Comparison of ENCODE assay signal across 24 mouse cellular contexts in genomic region chr4:132305276-132305675, GRCm38 (mm10). TPM values are rescaled to one million over a fixed set of nuclear protein-coding genes. Genes with fewer than 3 reads are reported as not detected.
A peak's percentile ranks its signal among the peaks of the same experiment; 100 is the strongest.
DNase-seq lines count a peak whose midpoint lies in the region; ATAC-seq and TF ChIP-seq lines count a peak whose summit lies in the region.
"Had no signal": no experiment of that assay in that cellular context is flagged by ENCODE, and none has a peak within 500 bp of the region (broad histone marks: within the 10 kb centered on the region; RNA-seq: fewer than 3 reads in every experiment).

No protein-coding gene starts in this region.

- no peaks in the 10 kb centered on the region for H3K27me3 ChIP-seq in intestine, postnatal 0 days (replicated peaks; ENCODE audit: control insufficient read depth, insufficient read depth, low read length)
- no peaks in the 10 kb centered on the region for H3K27me3 ChIP-seq in neural tube, embryonic 15.5 days (replicated peaks)
- H3K27me3 ChIP-seq: embryonic facial prominence, embryonic 15.5 days; hindbrain, embryonic 15.5 days; limb, embryonic 13.5 days had no signal

- no peaks in the 10 kb centered on the region for H3K4me1 ChIP-seq in intestine, postnatal 0 days (replicated peaks; ENCODE audit: control insufficient read depth, insufficient read depth, low read length)
- H3K4me1 ChIP-seq in neural tube, embryonic 15.5 days, result peaks cover 20% of the 10 kb centered on the region

- TF ChIP-seq CTCF in intestine, postnatal 0 days (IDR thresholded peaks at IDR 0.05; ENCODE audit: low read depth), result no peak

- no peaks in the 10 kb centered on the region for H3K9me3 ChIP-seq in intestine, postnatal 0 days (ENCODE audit: control insufficient read depth)
- no peaks in the 10 kb centered on the region for H3K9me3 ChIP-seq in neural tube, embryonic 15.5 days (replicated peaks)
- H3K9me3 ChIP-seq: embryonic facial prominence, embryonic 15.5 days; hindbrain, embryonic 15.5 days; limb, embryonic 13.5 days had no signal

- H3K4me2 ChIP-seq in intestine, postnatal 0 days (replicated peaks; ENCODE audit: low read depth), result no peak overlapping the region
- no peak overlapping the region for H3K4me2 ChIP-seq in neural tube, embryonic 15.5 days
- H3K4me2 ChIP-seq: embryonic facial prominence, embryonic 15.5 days; heart, embryonic 11.5 days; hindbrain, embryonic 15.5 days; limb, embryonic 13.5 days; midbrain, embryonic 11.5 days had no signal

- H3K4me3 ChIP-seq in intestine, postnatal 0 days (ENCODE audit: low read depth, low read length), result no peak overlapping the region
- H3K4me3 ChIP-seq in neural tube, embryonic 15.5 days (replicated peaks), result no peak overlapping the region
- H3K4me3 ChIP-seq: embryonic facial prominence, embryonic 15.5 days; hindbrain, embryonic 15.5 days; limb, embryonic 13.5 days had no signal

- H3K9ac ChIP-seq in intestine, postnatal 0 days (ENCODE audit: low read depth, low read length), result no peak overlapping the region
- no peak overlapping the region for H3K9ac ChIP-seq in neural tube, embryonic 15.5 days (replicated peaks)
- H3K9ac ChIP-seq: embryonic facial prominence, embryonic 15.5 days; hindbrain, embryonic 15.5 days had no signal

- ATAC-seq in intestine, postnatal 0 days, result peak; percentile 65
- ATAC-seq in neural tube, embryonic 15.5 days (ENCODE audit: low FRiP score), result no peak
- ATAC-seq: forebrain, embryonic 14.5 days had no signal

- peaks cover under 1% of the 10 kb centered on the region; the same call in 1 of the 2 replicates for H3K36me3 ChIP-seq in intestine, postnatal 0 days (ENCODE audit: control insufficient read depth, insufficient read depth)
- H3K36me3 ChIP-seq in neural tube, embryonic 15.5 days, result peaks cover 3% of the 10 kb centered on the region

- peak; percentile 62 for DNase-seq in kidney, adult 18-20 months
- DNase-seq in kidney, postnatal 4 days, result no peak
- peak; percentile 36 for DNase-seq in CD4-positive helper T cell, adult 2 months (ENCODE audit: low read depth, low spot score)
- DNase-seq in kidney, postnatal 36 days, result peak; percentile 70 to 71
- no peak for DNase-seq in left cerebral cortex, adult 18-20 months (ENCODE audit: low spot score in 2 of 2)
- DNase-seq in left cerebral cortex, adult 11 months (ENCODE audit: low spot score), result no peak
- DNase-seq: adrenal gland, postnatal 36 days; B cell, adult 2 months; cerebellum, adult 9-10 months; lung, adult 18-20 months; lung, postnatal 10 days; thymus, adult 18-20 months; thymus, postnatal 4 days had no signal

- WGBS in intestine, postnatal 0 days, result 54% methylated on average over 8 of the region's 8 CpGs
- WGBS in neural tube, embryonic 15.5 days, result 89% methylated on average over 8 of the region's 8 CpGs

- H3K27ac ChIP-seq in intestine, postnatal 0 days (ENCODE audit: low read depth, low read length), result peak overlapping the region; percentile 65
- H3K27ac ChIP-seq in neural tube, embryonic 15.5 days (replicated peaks), result no peak overlapping the region
- H3K27ac ChIP-seq: embryonic facial prominence, embryonic 15.5 days; hindbrain, embryonic 15.5 days; limb, embryonic 13.5 days had no signal

RNA-seq across cellular contexts. Expression of gene Rab42, which starts 2.1 kb away (rescaled TPM):
- polyA plus RNA-seq in intestine, postnatal 0 days (2015; fragmentation: Nextera tagmentation; extraction: Ambion mirVana), result 48.2 and 48.3 TPM in 2 replicates
- total RNA-seq in left cerebral cortex, adult 18-20 months (2021), result 1 to 10 TPM; 1.9 to 2.7 TPM
- 3.4 and 3.5 TPM in 2 replicates for polyA plus RNA-seq in neural tube, embryonic 15.5 days (2015; fragmentation: Nextera tagmentation; extraction: Ambion mirVana)
- total RNA-seq: common myeloid progenitor, adult 5-6 weeks; hematopoietic stem cell, adult 5-6 weeks; neutrophil, adult 5-6 weeks had no signal

RNA-seq across cellular contexts. Expression of gene Trnau1ap, which starts 24.1 kb away (rescaled TPM):
- 80.1 and 84.1 TPM in 2 replicates for polyA plus RNA-seq in intestine, postnatal 0 days (2015; fragmentation: Nextera tagmentation; extraction: Ambion mirVana)
- total RNA-seq in left cerebral cortex, adult 18-20 months (2021), result 10 to 100 TPM; 24.3 to 26.2 TPM
- 69.9 and 70.3 TPM in 2 replicates for polyA plus RNA-seq in neural tube, embryonic 15.5 days (2015; fragmentation: Nextera tagmentation; extraction: Ambion mirVana)

RNA-seq across cellular contexts. Expression of gene Taf12, which starts 31.1 kb away (rescaled TPM):
- polyA plus RNA-seq in intestine, postnatal 0 days (2015; fragmentation: Nextera tagmentation; extraction: Ambion mirVana), result 43.2 and 47.5 TPM in 2 replicates
- total RNA-seq in left cerebral cortex, adult 18-20 months (2021), result 10 to 100 TPM; 23.1 to 24.5 TPM
- 36.5 and 43.6 TPM in 2 replicates for polyA plus RNA-seq in neural tube, embryonic 15.5 days (2015; fragmentation: Nextera tagmentation; extraction: Ambion mirVana)

RNA-seq across cellular contexts. Expression of gene Gmeb1, which starts 43.9 kb away (rescaled TPM):
- 8.9 and 9.6 TPM in 2 replicates for polyA plus RNA-seq in intestine, postnatal 0 days (2015; fragmentation: Nextera tagmentation; extraction: Ambion mirVana)
- total RNA-seq in left cerebral cortex, adult 18-20 months (2021), result 10 to 100 TPM; 22.1 to 22.8 TPM
- polyA plus RNA-seq in neural tube, embryonic 15.5 days (2015; fragmentation: Nextera tagmentation; extraction: Ambion mirVana), result 37.7 and 39.0 TPM in 2 replicates

RNA-seq across cellular contexts. Expression of gene Rcc1, which starts 48.1 kb away (rescaled TPM):
- 47.4 and 48.7 TPM in 2 replicates for polyA plus RNA-seq in intestine, postnatal 0 days (2015; fragmentation: Nextera tagmentation; extraction: Ambion mirVana)
- 10 to 100 TPM; 11.6 to 13.2 TPM for total RNA-seq in left cerebral cortex, adult 18-20 months (2021)
- polyA plus RNA-seq in neural tube, embryonic 15.5 days (2015; fragmentation: Nextera tagmentation; extraction: Ambion mirVana), result 28.2 and 45.5 TPM in 2 replicates

Comparison
In these comparisons a context has a peak if more than half of its experiments do, and no peak if none do; other contexts are left out.
1. DNase-seq: peak in kidney, adult 18-20 months (single experiment), CD4-positive helper T cell, adult 2 months (single experiment) and kidney, postnatal 36 days (2 of 2); none in kidney, postnatal 4 days (0 of 2), left cerebral cortex, adult 18-20 months (0 of 2) and left cerebral cortex, adult 11 months (single experiment).
2. RNA of gene Rab42, which starts 2.1 kb away (polyA plus RNA-seq): 48.2 to 48.3 TPM in intestine, postnatal 0 days; 3.4 to 3.5 TPM in neural tube, embryonic 15.5 days; every median in the first group is over 10 times any median in the second.